Mouse (Mus musculus) lung, postnatal 14 days (tissue): ENCODE data around the gene 5430402E10Rik.
"Not testable (repeated sequence)": the region's sequence is repeated elsewhere in the genome, so short reads cannot be mapped to it uniquely, and the experiment has no call there.

Experiments
- DNase-seq: peaks from one replicate; pipeline ENCODE4 v3.0.0; 2021

The 5430402E10Rik gene

GRCm38 (mm10) chrX:77924962-77925361 is at the start of gene 5430402E10Rik:
TSS of gene 5430402E10Rik (minus strand) at chrX:77925062.
- DNase-seq, result not testable (repeated sequence)

GRCm38 (mm10) chrX:77880033-77880432 is 44.8 kb downstream of the 5430402E10Rik start:
- DNase-seq, result not testable (repeated sequence)
